Mouse (Mus musculus): ENCODE measurements around the gene Hpf1. TPM values are rescaled to one million over a fixed set of nuclear protein-coding genes. Genes with fewer than 3 reads are reported as not detected.

Hpf1 gene
- 88.1 and 88.6 TPM in 2 replicates for polyA plus RNA-seq (2015; fragmentation: Nextera tagmentation; extraction: Ambion mirVana)

DNA sequence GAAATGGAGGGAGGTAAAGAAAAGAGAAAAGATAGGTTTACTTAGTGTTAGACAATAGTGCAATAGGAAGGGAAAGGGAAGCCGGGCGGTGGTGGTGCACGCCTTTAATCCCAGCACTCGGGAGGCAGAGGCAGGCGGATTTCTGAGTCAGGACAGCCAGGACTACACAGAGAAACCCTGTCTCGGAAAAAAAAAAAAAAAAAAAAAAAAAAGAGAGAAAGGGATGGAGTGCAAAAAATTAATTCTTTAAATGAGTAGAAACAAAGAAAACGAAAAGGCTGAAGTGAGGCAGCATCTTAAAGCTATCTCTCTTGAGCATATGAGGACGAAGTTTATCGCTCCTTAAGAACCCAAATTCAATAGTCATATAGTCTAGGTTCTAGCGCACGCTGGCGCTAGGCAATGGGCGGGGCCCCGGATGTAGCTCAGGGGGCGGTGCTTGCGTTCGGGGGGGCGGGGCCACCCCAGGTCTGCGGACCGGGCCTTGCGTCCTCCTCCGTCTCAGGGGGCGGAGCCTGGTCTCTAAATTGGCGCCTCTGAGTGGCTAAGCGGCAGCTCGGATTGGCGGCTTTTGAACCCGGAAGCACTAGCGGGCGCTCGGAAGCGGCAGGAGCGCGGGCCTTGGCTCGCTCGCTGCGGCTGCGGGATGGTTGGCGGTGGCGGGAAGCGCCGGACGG is at the start of gene Hpf1:
Gene Hpf1, plus strand, starts transcription at position 576 of the 677 bp plus-strand sequence.
- 0 out of 2 replicates have a peak, but pooled peaks cover under 1% of the 10 kb centered on the region for H3K36me3 ChIP-seq (replicated peaks)
- H3K9ac ChIP-seq: peak within 1 kb of the TSS; percentile 77
- H3K4me2 ChIP-seq: peak within 1 kb of the TSS; percentile 80
- peaks cover 23% of the 10 kb centered on the region for H3K4me1 ChIP-seq
- H3K4me3 ChIP-seq: peak within 1 kb of the TSS; percentile 77
- peak; percentile 99 for ATAC-seq (replicated peaks)
- WGBS: 5% methylated on average over 43 of the region's 43 CpGs
- H3K9me3 ChIP-seq: no peaks in the 10 kb centered on the region
- H3K27ac ChIP-seq: peak within 1 kb of the TSS; percentile 69; the same call in 1 of the 2 replicates
- no peaks in the 10 kb centered on the region for H3K27me3 ChIP-seq (replicated peaks)

DNA sequence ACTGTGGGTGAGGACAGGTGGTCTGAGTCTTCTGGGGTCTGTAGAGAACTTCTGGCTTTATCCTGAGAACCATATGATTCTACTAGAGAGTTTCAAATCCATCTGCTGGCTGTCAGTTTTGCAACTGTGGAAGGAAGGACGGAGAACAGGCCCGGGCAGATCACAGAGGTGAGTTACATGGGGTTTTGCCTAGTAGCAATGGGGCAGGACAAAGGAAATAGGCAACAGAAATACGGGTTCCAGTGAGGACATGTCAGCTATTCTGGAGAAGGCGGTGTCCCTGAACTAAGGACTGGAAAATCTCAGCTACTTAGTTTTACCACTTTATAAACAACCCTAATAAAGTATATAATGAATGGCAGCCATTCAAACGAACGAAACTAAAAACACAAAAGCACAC is 47.8 kb upstream of the Hpf1 start:
- 85% methylated on average over 6 of the region's 6 CpGs for WGBS

DNA sequence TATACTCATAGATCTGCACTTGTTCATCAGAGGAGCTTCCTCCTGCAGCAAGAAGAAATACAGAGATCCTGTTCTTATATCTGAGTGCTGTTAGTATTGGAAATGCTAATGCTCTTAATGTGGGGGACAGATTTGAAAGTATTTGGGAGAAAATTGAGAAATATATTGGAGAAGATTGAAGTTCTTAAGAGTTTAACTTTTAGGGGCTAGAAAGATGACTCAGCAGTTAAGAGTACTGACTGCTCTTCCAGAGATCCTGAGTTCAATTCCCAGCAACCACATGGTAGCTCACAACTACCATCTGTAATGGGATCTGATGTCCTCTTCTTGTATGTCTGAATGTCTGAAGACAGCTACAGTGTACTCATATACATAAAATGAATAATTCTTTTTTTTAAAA is 32.7 kb upstream of the Hpf1 start:
- Histone ChIP-seq H3K4me3 (no peak overlapping the region), H3K27ac (no peak overlapping the region)
- no peak for ATAC-seq (replicated peaks)

More for the DNA sequence above, 47.8 kb upstream of the Hpf1 start:
- no peak overlapping the region for H3K27ac ChIP-seq
- H3K4me2 ChIP-seq: no peak overlapping the region
- ATAC-seq (replicated peaks): no peak
- no peaks in the 10 kb centered on the region for H3K4me1 ChIP-seq
- H3K9ac ChIP-seq: no peak overlapping the region
- no peak overlapping the region for H3K4me3 ChIP-seq
- no peaks in the 10 kb centered on the region for H3K36me3 ChIP-seq (replicated peaks)
- no peaks in the 10 kb centered on the region for H3K9me3 ChIP-seq
- no peaks in the 10 kb centered on the region for H3K27me3 ChIP-seq (replicated peaks)

DNA sequence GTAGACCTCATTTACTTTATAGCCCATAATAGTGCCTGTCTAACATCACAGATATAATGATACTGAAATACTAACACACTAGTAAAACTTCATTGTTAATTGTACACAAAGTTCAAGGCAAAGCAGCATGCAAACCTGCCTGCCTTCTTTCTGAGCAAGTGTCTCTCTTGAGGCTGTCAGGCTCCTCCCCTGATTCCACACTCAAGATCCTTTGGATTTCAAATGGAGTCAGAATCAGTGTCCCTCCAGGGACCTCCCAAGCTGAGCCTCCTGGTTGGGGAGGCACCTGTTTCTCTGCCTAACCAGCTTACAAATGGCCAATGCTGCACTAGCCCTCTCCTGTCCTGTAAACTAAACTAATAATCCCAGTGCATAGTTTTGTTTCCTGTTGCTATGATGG is 32.1 kb upstream of the Hpf1 start:
- Histone ChIP-seq H3K4me1 (no peaks in the 10 kb centered on the region), H3K9ac (no peak overlapping the region), H3K36me3 (replicated peaks) (no peaks in the 10 kb centered on the region), H3K27ac (no peak overlapping the region), H3K4me2 (no peak overlapping the region), H3K9me3 (no peaks in the 10 kb centered on the region), H3K27me3 (replicated peaks) (no peaks in the 10 kb centered on the region), H3K4me3 (no peak overlapping the region)
- no peak for ATAC-seq (replicated peaks)

More for the DNA sequence above, 32.7 kb upstream of the Hpf1 start:
- Histone ChIP-seq H3K4me1 (no peaks in the 10 kb centered on the region), H3K36me3 (replicated peaks) (no peaks in the 10 kb centered on the region), H3K9me3 (no peaks in the 10 kb centered on the region), H3K4me2 (no peak overlapping the region), H3K27me3 (replicated peaks) (no peaks in the 10 kb centered on the region), H3K9ac (no peak overlapping the region)

DNA sequence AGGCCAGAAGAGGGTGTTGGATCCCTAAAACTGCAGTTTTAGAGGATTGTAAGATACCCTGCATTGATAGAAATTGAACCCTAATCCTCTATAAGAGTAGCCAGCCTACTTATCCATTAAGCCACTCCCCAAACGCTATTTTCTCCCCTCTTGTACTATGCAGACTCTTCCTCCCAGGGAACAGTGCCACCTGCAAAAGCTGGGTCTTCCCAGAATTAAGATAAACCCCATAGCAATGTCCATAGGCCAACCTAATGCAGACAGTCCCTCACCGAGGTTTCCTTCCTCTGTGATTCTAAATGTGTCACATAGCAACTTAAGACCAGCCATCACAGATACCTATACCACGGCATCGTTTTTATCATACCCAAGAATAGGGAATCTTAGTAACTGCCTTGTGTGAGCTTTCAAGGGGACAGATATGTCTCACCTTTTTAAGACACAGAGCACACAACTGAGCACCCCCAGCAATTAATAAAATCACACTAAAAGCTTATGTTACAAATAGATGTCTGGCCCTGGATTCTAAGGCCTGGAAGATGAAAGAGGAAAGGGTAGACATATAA is 31.2 kb upstream of the Hpf1 start:
- Histone ChIP-seq H3K4me1 (no peaks in the 10 kb centered on the region), H3K9me3 (no peaks in the 10 kb centered on the region), H3K4me2 (no peak overlapping the region), H3K9ac (no peak overlapping the region), H3K27ac (no peak overlapping the region), H3K4me3 (no peak overlapping the region), H3K36me3 (replicated peaks) (no peaks in the 10 kb centered on the region), H3K27me3 (replicated peaks) (no peaks in the 10 kb centered on the region)
- no peak for ATAC-seq (replicated peaks)
- 66% methylated on average over 4 of the region's 4 CpGs for WGBS

DNA sequence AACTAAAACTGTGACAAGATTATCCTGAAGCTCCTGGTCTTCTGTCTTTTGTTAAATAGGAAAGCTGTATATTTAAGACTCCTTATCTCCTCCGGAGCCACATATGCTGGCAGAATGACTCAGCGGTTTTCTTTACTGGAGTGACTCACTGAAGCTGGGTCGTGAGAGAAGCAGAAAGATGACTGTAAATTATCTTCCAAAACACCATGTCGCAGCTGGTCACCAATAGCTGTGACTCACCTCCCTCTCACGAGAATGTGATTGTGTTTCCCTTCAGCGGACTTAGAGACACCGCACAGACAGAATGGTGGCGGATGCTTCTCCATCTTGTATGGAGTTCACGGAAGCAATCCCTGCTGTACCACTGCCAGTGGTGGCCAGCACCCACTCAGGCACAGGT is 30.6 kb upstream of the Hpf1 start:
- Histone ChIP-seq H3K36me3 (replicated peaks) (no peaks in the 10 kb centered on the region), H3K4me3 (no peak overlapping the region), H3K9me3 (no peaks in the 10 kb centered on the region), H3K27ac (no peak overlapping the region), H3K27me3 (replicated peaks) (no peaks in the 10 kb centered on the region), H3K4me2 (no peak overlapping the region), H3K9ac (no peak overlapping the region), H3K4me1 (no peaks in the 10 kb centered on the region)
- no peak; the same call in 1 of the 2 replicates for ATAC-seq (replicated peaks)
- WGBS: 80% methylated on average over 9 of the region's 9 CpGs

DNA sequence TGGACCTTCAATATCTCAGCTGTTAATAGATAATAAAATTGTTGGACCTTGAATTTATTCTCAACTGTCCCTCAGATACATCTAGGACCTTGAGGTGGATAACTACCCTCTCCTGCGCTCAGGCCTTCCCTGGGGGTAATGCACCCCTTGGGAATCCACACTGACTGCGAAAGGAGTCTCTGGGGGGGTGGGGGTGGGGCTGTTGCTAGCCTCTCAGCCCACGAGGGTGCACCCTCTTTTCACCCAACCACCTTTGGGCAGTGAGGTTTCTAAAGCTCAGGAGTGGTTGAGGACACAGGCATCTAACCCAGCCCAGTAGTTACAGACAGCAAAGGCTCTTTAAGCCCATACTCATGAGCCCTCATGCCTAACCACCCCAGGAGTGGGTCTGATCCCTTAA is 29.5 kb upstream of the Hpf1 start:
- 68% methylated on average over 3 of the region's 3 CpGs for WGBS
- Histone ChIP-seq H3K4me1 (no peaks in the 10 kb centered on the region), H3K27ac (no peak overlapping the region), H3K9ac (no peak overlapping the region), H3K27me3 (replicated peaks) (no peaks in the 10 kb centered on the region), H3K9me3 (no peaks in the 10 kb centered on the region), H3K36me3 (replicated peaks) (no peaks in the 10 kb centered on the region), H3K4me2 (no peak overlapping the region), H3K4me3 (no peak overlapping the region)
- no peak for ATAC-seq (replicated peaks)

DNA sequence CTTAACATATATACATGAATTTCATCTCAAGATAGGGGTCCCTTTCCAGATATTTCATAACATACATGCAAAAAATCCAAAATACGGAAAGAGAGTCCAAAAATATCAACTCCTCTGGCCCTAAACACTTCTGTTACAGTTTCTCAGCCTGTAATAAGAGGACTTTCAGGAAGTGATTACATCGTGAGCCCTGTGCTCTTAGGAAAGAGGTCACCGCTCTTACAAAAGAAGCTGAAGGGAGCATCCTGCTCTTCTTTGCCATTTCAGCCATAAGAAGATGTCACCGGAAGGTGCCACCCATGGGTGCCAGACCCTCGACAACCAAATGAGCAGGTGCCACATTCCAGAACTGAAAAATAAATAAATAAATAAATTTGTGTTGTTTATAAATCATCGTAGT is 28.4 kb upstream of the Hpf1 start:
- Histone ChIP-seq H3K36me3 (replicated peaks) (no peaks in the 10 kb centered on the region), H3K4me2 (no peak overlapping the region), H3K9ac (no peak overlapping the region), H3K27me3 (replicated peaks) (no peaks in the 10 kb centered on the region), H3K4me1 (no peaks in the 10 kb centered on the region), H3K27ac (no peak overlapping the region), H3K4me3 (no peak overlapping the region), H3K9me3 (no peaks in the 10 kb centered on the region)
- 91% methylated on average over 6 of the region's 6 CpGs for WGBS
- ATAC-seq (replicated peaks): no peak

DNA sequence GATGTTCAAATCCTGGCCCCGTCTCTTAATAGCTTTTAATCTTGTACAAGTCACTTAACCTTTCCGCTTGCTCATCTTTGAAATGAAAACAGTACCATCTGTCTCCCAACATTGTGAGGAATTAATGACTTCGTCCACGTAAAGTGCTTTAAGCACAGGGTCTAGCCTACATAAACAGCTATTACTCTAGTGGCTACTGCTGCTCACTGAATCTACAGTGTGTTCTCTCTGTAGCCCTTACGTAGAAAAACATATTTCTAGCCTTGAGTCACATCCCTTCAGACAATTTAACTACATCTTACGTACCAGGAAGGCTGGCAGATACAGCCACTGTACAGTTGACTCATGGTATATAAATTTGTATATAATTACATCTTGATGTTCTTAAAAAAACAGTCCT is 25.3 kb upstream of the Hpf1 start:
- no peaks in the 10 kb centered on the region for H3K9me3 ChIP-seq
- no peaks in the 10 kb centered on the region for H3K4me1 ChIP-seq
- H3K9ac ChIP-seq: no peak overlapping the region
- H3K36me3 ChIP-seq (replicated peaks): no peaks in the 10 kb centered on the region
- no peaks in the 10 kb centered on the region for H3K27me3 ChIP-seq (replicated peaks)
- 65% methylated on average over 6 of the region's 6 CpGs for WGBS
- no peak overlapping the region for H3K27ac ChIP-seq
- no peak overlapping the region for H3K4me2 ChIP-seq
- H3K4me3 ChIP-seq: no peak overlapping the region
- ATAC-seq (replicated peaks): 0 out of 2 replicates have a peak, but pooled peaks have one; percentile 31

DNA sequence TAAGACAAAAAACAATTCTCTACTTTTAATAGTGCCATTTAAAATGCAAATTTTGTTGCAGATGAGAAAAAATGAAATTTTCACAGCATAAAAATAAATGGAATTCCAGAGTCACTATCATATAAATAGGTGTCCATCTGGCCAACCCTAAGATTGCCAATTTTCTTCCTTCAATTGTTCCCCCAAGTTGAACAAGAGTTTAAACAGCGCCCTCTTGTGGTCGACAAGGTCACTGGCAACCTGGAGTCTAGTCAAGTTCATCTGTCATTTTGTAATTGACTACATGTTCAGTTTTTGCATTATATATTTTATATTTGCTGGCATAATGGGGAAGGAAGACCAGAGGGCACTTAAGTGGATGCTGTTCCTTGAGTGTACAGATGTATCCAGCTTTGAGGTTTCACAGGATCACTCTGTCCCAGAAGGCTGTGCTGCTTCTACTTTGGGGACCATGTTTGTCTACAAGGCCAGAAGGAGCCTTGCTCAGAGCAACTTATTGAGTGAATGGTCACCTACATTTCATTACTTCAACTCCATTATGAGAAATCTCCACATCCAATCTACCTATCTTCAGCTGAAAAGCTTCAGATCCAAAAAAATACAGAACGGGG is 24.6 kb upstream of the Hpf1 start:
- 32% methylated on average over 3 of the region's 3 CpGs for WGBS
- Histone ChIP-seq H3K36me3 (replicated peaks) (no peaks in the 10 kb centered on the region), H3K4me2 (no peak overlapping the region), H3K27me3 (replicated peaks) (no peaks in the 10 kb centered on the region), H3K9ac (no peak overlapping the region), H3K9me3 (no peaks in the 10 kb centered on the region), H3K27ac (no peak overlapping the region), H3K4me3 (no peak overlapping the region), H3K4me1 (no peaks in the 10 kb centered on the region)
- peak; percentile 65 for ATAC-seq (replicated peaks)

DNA sequence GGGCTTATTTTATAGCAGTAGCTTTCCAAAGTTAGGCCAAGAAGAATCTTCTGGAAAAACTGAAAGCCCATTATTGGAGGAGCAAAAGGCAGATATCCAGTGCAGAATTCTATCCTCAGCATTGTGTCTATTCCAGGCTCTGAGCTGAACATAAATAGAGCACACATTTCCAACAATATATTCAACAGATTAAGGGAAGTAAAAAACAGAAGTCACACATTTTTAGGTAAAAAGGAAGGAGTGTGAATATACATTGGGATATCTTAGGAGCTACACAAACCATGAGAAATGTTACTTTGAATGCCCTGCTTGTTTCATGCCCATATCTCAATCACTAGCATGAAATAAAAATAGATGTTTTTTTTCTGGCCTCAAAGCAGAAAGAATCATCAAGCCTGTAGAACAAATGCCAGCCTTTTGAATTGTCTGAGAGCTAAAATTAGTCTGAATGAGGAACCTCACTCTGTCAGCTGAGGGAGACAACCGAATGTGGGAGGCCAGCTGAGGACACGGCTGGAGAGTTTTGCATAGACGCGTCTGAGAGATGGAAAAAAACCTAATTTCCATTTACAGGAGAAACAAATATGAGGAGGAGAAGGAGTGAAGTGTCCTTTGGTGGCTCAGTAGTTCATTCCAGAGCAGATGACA is 22.6 kb upstream of the Hpf1 start:
- Histone ChIP-seq H3K9me3 (no peaks in the 10 kb centered on the region), H3K4me3 (no peak overlapping the region), H3K4me2 (no peak overlapping the region), H3K4me1 (no peaks in the 10 kb centered on the region), H3K27me3 (replicated peaks) (no peaks in the 10 kb centered on the region), H3K9ac (no peak overlapping the region), H3K36me3 (replicated peaks) (no peaks in the 10 kb centered on the region), H3K27ac (no peak overlapping the region)
- 73% methylated on average over 4 of the region's 4 CpGs for WGBS
- ATAC-seq (replicated peaks): no peak

DNA sequence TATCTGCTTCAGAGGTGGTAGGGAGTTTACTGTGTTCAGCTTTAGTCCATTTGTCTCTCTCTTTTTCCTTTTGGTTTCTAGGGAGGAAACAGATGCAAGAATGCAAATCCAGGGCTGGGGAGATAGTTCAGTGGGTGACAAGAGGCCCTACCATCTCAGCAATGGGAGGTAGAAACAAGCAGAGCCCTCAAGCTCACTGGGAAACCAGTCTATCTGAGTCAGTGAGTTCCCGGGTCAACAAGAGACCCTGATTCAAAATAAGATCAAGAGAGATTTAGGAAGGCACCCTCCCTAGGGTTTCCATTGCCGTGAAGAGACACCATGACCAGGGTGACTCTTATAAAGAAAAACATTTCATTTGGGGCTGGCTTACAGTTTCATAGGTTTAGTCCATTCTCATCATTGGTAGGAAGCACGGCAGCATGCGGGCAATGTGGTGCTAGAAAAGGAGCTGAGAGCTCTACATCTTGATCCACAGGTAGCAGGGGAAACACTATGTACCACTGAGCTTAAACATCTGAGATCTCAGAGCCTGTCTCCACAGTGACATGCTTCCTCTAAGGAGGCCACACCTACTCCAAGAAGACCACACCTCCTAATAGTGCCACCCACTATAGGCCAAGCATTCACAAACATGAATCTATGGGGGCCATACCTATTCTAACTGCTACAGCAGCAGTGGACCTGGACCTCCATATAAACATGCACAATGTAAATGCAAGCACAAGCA is 21.8 kb upstream of the Hpf1 start:
- no peak for ATAC-seq (replicated peaks)
- no peaks in the 10 kb centered on the region for H3K27me3 ChIP-seq (replicated peaks)
- no peak overlapping the region for H3K4me2 ChIP-seq
- no peaks in the 10 kb centered on the region for H3K9me3 ChIP-seq
- no peaks in the 10 kb centered on the region for H3K4me1 ChIP-seq
- H3K27ac ChIP-seq: no peak overlapping the region
- no peak overlapping the region for H3K9ac ChIP-seq
- no peaks in the 10 kb centered on the region for H3K36me3 ChIP-seq (replicated peaks)
- WGBS: 90% methylated on average over 4 of the region's 4 CpGs
- no peak overlapping the region for H3K4me3 ChIP-seq

Data from midbrain, embryonic 15.5 days (tissue).